Mouse (Mus musculus) mature B cell (primary cell): ENCODE measurements around the gene Hoxc10.

ENCODE experiments used
- in situ Hi-C: fragments of 300-500 bp; cut with MboI; formaldehyde crosslinking; loops from 2 replicates; pipeline ENCODE4 v1.14.3; 2019

The Hoxc10 gene

GRCm38 (mm10) chr15:102966776-102967311 lies at the start of gene Hoxc10:
Gene Hoxc10 (plus strand): TSS chr15:102966796.
- in situ Hi-C loops: no loop called here

DNA sequence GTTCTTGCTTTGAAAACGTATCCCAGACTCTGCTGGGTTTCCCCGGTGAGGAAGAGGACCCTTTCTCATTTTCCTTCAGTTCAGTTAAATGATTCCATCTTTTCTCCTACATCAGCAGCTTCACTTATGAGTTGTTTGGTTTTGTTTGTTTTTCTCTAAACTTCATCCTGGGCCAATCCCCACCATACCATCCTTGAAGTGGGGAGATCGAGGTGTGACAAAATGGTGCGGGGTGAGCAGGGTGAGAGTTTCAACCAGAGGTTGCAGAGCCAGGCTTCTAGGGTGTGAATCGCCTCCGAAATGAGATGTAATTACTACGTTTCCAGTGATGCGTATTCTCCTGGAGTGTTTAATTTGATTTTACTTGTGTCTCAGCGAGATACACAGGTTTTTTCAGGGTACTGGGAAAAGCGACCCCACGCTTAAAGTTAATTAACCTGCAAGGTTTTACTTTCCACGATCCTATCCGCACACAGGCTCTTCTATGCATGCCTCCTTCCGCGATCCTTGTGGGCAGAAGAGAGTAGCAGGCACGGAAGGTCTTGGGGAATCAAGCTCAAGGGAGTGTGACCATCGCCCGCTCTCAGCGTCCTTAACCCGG lies 48.5 kb upstream of the Hoxc10 start:
- in situ Hi-C loops: no loop called here

DNA sequence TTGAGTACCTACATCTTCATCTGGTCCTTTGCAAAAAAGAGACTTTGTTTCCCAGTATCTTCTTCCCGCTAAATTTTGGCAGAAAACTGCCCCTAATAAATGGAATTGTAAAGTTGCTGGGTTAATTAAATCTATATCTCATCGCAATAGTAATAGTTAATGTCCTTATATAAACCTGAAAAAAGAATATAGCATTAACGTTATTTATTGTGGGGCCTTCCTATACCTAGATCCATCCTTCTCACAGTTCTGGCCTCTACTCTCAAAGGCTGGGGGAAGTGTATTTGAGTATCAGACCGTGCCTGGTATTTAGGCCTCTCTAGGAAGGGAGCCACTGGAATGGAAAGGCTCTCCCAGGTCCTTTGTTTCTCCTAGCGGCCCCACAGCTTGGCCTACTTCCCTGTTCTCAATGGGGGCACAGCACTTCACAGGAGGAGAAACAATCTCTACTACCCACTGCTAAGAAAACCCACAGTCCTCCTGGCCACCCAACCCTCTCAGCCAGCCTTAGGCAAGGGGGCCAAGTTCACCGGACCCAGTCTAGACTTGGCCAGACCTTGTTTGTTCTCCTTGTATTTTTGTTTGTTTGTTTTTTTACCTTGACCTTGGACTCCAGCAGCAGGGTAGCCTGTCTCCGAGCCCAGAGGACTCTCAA lies 47.9 kb upstream of the Hoxc10 start:
- in situ Hi-C loops: no loop called here

DNA sequence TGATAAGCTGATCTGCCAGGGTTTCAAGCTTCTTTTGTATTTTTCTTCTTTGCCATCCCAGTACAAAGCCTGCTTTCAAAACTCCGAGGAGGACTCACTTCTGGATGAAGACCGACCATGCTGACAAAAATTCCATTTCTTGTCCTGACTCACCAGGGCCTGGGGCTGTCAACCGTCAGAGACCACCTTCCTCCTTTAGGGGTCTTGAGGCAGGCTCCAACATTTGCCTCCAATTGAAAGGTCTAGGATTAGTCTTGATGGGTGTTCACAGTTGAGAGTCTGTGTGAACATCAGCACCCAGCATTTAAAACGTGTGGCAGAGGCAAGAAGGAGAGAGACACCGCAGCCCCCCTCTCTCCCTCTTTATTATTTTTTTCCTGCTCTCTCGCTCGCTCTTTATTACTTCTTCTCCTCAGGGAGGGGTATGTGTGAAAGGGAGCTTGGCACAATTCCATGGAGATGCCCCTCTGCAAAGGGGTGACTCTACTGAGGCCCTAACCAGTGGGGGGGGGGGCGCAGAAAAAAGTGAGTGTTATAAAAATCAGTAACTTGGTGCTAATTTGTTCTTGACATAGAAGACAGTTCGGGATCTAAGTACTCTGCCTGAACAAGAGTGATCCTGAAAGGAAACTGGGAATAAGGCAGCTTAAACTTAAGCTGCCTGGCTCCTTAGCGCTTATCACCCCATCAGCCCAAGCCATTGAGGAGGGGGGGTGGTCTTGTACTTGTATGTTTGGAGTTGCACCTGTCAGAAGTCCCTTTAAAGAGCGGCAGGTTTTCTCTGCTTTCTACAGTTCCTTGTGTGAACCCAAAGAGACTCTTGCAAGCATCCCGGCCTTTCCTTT lies 47.0 kb upstream of the Hoxc10 start:
- in situ Hi-C loops: no loop called here

- in situ Hi-C loops: no loop called here
Measured at GRCm38 (mm10) chr15:102920619-102921018, 46.0 kb upstream of the Hoxc10 start.

GRCm38 (mm10) chr15:102921053-102922011 lies 45.3 kb upstream of the Hoxc10 start, which contains the start of gene Hoxc13:
Gene Hoxc13 (plus strand): TSS chr15:102921103.
- in situ Hi-C loops: no loop called here

- in situ Hi-C loops: no loop called here
Measured at GRCm38 (mm10) chr15:102922012-102922362, 44.6 kb upstream of the Hoxc10 start.

GRCm38 (mm10) chr15:102922636-102923500 lies 43.7 kb upstream of the Hoxc10 start:
- in situ Hi-C loops: no loop called here

DNA sequence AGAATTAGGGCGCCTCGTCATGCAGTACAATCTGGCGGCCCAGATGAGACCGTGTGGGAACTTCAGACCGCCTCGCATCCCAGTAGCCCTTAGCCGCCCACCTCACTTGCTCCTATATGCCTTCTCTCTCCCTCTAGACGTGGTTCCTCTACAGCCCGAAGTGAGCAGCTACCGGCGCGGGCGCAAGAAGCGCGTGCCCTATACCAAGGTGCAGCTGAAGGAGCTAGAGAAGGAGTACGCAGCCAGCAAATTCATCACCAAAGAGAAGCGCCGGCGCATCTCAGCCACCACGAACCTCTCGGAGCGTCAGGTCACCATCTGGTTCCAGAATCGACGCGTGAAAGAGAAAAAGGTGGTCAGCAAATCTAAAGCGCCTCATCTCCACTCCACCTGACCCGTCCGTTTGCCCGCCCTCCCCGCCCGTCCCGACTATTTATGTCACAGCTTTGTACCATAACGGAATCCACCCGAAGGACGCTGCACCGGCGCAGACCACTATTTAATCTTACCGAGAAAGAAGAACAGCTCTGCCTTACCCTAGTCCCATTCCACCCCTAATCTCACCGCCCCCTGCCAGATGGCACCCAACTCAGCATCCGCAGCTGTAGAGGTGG lies 39.5 kb upstream of the Hoxc10 start:
- in situ Hi-C loops: no loop called here

GRCm38 (mm10) chr15:102931706-102932358 lies 34.8 kb upstream of the Hoxc10 start:
- in situ Hi-C loops: no loop called here

DNA sequence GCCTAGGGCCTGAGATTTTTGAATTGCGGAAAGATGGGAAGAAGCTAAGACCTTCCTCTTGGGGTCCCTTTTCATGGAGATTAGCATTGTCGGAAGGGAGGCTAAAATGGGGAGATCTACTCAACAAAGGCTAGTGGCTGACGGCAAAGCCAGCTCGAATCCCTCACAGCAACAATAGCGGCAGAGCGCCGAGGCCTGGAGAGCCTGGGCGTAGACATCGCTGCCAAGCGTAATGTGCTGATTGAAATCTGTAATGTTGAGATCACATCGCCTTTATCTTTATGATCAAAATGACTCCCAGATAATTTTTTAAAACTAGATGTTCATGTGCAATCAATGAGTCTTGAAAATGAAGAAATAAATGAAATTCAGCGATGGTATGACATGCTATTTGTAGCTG lies 32.2 kb upstream of the Hoxc10 start:
- in situ Hi-C loops: no loop called here

- in situ Hi-C loops: no loop called here
Measured at GRCm38 (mm10) chr15:102934897-102935296, 31.7 kb upstream of the Hoxc10 start.

- in situ Hi-C loops: no loop called here
Measured at GRCm38 (mm10) chr15:102936279-102936972, 30.2 kb upstream of the Hoxc10 start, which contains the start of gene Hoxc12. Gene Hoxc12 (plus strand): TSS chr15:102936757.

GRCm38 (mm10) chr15:102937036-102937666 lies 29.4 kb upstream of the Hoxc10 start:
- in situ Hi-C loops: no loop called here

DNA sequence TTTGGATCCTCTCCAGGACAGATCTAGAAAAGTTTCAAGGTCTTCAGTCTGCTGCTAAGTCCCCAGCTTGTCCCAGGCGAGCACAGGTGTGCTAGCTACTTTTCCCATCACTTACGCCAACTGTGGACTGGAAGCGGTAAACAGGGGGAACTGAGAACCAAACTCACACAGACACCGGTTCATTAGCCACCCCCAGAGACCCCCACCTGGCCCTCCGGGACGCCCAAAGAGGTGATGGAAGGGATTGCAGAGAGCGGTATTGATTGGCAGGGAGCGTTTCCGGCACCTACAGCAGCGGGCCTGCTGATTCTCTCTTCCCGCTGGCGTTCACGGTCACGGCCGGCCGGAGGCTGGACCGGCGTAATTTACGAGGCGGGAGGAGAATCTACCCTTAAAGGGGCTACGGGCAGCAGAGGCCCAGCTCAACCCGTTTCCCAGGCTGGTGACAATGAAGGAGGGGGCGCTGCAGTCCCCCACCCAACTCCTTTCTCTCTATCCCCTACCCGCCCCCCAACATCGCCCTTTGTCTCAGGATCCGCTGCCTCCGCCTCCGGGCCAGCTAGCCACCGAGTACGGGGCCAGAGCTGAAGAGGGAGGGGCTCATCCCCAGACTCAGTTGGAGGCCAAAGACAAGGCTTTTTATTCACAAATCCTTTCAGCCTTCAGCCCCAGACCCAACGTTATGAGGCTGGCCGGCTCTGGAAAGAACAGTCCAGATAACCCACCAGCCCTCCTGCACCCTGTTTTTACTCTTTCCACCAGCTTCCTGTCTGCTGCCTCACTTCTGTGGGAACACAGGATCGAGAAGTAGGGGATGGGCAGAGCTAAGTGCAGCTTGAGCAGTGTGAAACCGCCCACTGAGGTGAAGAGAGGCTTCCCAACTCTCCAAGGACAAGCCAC lies 27.1 kb upstream of the Hoxc10 start:
- in situ Hi-C loops: no loop called here

- in situ Hi-C loops: no loop called here
Measured at GRCm38 (mm10) chr15:102942739-102943467, 23.7 kb upstream of the Hoxc10 start.

DNA sequence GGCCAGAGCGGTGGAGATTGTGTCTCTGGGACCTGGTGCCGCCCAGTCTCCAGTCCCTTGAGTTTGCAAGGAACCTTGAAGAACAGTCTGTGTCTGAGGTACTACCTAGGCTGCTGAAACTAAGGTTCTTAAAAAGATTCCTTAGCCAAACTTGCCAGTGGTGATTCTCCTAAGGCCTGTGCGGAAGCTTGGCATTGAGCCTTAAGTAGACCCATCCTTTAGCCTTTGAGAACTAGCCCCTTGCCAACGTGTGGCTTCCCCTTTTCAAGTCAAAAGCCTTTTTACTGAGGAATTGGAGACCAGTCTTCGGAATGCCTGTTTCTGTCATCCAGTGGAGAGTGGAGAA lies 23.2 kb upstream of the Hoxc10 start:
- in situ Hi-C loops: no loop called here
